Mouse (Mus musculus): ENCODE results near the gene Syt12.

Gene Syt12

DNA sequence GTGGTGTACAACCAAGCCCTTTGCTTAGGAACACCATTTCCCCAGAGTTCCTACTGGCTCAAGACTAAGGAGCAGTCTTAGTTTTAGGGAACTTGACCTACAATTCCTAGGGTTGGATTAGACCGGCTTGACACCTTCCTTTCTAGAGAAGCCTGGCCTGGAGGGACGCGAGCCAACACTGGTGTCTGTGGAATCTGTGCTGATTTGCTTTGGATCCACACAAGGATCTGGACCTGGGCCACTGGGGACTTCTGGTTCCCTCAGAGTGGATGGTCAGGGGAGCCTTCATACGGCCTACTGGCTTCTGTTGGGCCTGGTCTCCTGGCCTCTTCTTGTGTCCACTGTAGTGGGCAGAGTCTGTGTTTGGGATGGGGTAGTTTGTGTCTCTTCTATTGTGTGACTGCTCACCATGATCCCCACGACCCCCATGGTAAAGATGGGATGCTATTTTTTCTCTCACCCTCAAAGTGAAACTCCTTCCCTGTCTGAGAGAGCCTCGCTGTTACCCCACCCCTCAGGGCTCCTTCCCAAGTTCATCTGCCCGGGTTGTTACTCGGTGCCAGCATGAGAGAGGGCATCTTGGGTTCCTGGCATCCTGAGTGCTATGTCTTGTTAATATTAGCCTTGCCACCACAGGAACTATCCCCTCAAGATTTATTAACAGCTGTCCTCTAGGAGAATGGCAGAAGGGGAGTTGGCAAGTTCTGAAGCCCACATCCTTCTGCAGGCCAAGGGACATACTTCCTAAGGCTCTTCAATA, 30.4 kb downstream of the Syt12 start:
- DNase-seq: no peak

DNA sequence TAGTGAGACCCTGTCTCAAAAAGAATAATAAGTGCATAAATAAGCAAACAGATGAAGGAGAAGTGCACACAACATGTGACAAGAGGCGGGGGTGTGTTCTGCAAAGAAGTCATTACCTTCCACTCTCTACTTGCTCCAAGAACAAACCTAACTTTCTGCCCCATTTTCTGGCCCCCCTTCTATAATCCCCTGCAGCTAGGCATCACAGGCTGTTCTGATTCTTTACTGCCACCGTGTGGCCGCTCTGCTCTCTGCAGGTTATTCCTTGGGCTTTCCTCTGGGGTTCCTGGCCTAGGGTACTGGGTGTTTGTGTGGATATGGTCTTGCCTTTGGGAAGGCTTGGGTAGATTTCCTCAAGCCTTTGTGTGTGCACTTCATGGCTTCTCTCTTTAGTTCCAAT, 34.8 kb downstream of the Syt12 start:
- peak; percentile 78 for DNase-seq

DNA sequence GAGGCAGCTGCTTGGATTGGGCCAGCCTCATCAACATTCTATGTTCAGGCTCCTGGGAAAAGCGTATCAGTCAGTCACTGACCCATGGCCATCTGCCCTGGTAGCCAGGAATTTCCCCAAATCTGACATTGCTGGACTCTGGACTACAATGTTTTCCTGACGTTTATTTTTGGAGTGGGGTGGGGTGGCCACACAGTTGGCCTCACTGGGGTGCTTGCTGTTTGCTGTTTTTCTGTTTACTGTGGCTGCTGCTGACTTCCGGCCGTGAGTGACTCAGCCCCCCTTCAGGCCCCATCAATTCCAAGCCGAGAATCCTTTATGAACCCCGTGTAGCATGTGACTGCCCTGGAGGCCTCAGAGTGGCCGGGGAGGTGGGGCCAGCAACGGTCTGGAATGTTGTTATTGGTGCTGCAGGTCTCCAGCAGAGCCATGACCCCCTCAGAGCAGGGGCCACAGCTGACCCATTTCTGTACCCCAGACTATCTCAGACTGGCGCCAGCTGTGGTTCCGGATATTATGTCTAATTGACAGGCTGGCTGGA, 35.6 kb downstream of the Syt12 start:
- peak; percentile 52 for DNase-seq

DNA sequence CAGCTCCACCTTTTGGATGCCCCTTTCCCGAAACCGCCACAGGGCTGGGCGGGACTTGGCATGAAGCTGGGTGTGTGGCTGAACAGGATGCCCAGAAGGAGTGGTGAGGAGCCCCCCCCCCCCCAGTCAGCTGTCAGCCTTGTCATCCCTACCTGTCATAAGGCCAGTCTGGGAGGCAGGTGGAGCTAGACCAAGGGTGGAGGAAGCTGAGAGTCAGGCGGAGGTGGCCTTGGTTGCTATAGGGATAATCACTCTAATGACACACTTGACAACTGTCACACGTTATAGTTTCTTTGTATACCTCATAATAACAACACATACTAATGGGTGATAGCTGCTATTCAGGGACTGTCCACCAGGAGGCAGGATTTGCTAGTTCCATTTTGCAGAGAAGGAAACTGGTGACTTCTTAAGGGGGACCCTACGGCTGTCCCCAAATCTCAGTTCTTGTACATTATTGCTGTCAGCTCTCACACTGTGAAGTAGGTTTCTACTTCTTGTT, 36.1 kb downstream of the Syt12 start:
- DNase-seq: peak; percentile 61

DNA sequence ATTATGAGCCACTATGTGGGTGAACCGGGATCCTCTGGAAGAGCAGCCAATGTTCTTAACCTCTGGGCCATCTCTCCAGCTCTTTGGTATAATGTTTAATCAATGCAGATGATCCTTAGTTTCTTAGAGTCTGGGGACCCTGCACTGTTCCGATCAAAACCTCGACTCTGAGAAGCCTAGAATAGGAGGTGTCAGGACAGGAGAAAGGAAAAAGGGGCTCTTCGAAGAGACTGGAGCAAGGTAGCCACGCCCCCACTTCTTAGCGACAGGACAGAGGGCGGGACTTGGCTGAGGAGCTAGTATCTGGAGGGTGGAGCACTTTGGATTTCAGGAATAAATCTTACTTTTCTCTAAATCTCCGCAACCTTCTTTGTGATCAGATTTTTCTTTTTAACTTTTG, 37.0 kb downstream of the Syt12 start:
- DNase-seq: peak; percentile 63

DNA sequence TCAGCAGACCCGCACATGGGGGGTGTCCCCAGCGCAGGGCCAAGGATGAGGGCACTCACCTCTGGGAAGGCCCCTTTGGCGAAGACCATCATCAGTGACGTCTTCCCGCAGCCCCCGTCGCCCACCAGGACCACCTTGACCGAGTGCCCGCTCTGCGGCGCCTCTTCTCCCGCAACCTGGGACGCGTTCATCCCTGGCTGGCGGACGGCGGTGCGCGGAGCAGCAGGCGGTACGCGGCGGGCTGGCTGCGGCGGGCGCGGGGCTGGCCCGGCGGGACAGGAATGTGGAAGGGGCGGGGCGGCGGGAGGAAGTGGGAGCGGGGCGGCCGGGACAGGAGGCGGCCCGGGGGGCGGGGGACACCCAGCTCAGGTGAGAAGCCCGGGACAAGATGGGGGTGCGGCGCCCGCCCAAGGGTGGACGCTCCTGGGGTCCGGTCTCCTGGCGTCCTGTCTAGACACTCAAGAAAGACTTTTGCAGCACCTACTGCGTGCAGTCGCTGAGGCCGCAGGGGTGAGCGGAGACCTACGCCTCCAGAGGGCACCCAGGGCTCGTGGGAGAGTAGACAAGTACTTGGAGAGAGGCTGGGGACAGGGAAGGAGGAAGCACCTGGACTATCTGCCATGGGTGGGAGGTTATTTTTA, 38.0 kb downstream of the Syt12 start, which contains the start of gene Rhod:
TSS of gene Rhod (minus strand) at position 272 of the 641 bp plus-strand sequence.
- DNase-seq: peak; percentile 77

DNA sequence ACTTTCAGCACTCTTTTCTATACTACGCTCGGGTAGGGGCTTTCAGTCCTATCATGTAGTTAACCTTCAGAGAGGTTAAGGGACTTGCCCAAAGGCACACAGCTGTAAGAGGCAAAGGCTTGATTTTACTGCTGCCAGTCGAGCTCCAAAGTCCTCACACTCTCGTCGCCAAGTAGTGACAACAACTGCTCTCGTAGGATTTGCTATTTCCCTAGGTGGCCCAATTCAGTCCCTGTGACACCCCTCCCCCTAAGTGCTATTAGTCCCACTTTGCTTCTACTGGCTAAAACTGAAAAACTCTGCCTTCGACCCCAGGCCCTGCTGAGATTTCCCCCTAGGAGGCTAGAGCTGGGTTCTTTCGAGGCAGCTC, 38.5 kb downstream of the Syt12 start:
- DNase-seq: no peak

DNA sequence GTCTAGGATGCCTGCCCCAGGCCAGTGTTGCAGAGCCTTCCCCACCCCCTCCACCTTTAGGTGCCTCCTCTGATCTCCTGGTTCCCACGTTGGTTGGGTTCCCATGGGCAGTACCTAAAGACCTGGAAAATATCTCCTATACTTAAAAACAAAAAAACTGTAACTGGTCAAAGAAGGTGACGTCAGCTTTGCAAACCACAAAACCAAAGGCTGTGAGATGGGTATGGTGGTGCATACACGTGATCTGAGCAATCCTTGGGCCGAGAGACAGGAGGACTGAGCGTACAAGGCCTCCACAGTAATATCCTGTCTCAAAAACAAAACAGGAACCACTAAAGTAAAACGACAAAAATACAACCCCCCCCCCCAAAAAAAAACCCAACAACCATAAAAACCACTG, 39.4 kb downstream of the Syt12 start:
- no peak for DNase-seq

DNA sequence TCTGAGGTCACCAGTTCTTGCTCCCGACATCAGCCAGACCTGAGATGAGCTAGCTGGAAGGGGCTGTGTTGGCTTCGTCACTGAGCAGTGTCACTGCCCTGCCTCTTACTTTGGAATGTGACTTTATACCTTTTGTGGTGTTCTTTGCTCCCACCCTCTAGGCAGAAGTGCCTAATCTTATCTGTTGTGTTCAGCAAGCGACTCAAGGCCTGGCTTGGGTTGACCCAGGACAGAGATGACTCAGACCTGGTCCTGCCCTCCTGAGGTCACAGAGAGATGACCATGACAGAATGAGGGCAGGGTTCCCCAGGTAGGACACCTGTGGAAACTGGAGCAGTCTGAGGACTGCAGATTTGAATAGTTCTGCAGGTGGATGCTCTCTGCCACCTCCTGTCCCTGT, 41.0 kb downstream of the Syt12 start:
- DNase-seq: no peak

DNA sequence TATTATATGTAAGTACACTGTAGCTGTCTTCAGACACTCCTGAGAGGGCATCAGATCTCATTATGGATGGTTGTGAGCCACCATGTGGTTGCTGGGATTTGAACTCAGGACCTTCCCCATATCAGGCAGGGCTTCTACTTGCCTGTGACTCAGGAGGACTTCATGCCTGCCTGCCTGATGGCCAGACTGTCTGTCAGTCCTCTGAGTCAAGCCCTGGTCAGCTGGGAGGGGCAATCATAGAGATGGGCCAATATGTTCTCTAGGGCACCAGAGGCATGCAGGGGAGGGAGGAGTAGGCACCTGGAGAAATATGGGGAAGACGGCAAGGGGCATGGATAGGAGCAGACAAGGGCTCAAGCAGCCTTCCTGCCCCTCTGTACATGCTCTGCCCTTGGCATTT, 42.2 kb downstream of the Syt12 start:
- no peak for DNase-seq

DNA sequence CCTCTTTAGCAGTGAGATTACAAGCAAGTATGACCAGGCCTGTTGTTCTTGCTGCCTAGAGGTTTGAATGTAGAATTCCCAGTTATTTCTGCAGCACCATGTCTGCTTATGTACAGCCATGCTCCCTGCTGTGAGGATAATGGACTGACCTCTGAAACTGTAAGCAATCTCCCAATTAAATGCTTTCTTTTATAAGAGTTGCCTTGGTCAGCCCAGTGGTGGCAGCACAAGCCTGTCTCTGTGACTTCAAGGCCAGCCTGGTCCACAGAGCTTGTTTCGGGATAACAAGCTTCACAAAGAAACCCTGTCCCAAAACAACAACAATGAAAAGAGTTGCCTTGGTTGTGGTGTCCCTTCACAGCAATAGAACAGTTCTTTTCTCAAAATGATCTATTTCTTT, 43.5 kb downstream of the Syt12 start:
- no peak for DNase-seq

DNA sequence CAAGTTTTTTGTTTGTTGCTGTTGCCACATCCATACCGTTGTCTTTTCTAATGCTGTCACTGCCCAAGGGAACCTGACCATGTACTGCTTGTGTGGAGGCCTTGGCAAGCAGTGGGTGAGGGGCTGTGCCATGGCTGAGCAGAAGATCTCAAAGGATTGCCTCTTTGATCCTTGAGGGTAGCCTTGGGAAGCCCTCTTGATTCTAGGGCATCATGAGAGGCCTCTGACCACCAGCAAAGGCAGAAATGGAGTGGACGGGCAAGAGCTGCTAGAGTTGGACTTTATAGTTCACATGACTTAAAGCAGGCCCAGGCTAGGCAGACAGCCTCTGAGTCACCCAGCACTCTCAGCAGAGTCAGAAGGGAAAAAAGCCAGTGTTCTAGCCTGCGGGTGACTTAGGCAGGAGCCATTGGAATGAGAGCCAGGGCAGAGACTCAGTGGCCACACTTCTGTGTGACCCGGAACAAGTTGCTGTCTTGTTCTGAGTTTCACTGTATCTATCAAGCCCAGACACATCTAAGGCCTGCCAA, 47.1 kb downstream of the Syt12 start:
- no peak for DNase-seq

DNA sequence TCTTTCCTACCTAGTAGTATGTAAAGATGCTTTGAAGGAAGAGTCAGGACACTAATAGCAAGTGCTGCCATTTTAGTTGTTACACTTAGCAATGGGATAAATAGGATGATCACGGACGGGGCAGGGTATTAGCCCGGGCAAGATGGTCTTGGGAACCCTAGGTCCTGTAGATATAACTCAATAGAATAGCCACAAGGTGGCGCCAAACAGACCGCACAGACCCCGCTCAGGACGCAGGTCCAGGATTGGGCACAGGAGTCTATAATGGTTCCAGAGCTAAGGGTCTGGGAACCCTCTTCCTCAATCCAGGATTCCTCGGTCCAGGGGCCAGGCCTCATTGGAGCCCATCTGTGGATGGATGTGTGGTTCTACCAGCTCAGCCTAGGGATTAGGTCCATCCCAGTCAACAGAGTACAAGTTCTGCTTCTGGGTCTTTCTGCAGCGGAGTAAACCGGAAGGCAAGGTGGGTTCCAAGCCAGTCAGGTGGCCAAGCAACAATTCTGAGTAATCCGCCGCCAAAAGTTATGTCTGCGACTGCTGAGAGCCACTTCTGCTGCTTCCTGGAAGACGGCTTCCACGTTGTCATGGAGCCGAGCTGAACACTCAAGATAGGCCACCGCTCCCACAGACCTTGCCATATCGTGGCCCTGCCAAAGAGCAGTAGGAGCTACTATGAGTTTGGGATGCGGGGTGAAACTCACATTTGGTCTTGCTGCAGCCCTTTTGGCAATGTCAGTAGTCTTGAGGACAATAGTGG, 51.5 kb downstream of the Syt12 start:
- DNase-seq: peak; percentile 69

DNA sequence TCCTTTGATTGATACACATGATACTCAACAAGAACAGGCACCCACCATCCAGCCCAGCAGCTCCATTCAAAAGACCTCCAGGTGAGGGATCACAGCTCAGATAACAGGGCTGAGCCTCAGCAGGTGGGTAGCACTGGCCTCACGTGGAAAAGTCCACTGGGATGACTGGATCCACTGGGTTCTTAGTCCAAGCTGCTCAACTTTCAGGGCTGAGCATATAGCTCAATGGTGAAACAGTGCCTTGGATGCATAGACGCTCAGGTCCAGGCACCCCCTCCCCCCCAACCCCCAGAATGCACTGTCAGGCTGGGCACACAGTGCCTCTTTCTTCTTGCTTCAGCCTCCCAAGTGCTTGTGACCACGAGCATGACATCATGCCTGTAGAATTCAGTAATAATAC, 54.2 kb downstream of the Syt12 start:
- no peak for DNase-seq

DNA sequence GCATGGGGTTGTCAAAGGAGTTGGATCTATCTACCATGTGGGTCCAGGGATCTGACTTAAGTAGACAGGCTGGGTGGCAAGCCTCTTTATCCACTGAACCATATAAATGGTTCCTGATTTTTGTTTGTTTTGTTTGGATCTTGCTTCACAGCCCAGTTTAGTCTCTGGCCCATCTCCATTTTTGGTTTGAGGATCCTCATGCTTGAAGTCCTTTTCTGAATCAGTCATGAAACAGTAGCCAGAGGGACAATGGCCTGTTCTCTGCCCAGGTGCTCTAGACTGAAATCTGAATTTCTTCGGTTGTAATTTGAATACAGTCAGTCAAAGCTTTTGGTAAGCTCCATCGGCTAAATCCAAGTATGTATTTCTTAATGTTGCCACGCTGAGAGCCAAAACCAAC, 54.7 kb downstream of the Syt12 start:
- no peak for DNase-seq

DNA sequence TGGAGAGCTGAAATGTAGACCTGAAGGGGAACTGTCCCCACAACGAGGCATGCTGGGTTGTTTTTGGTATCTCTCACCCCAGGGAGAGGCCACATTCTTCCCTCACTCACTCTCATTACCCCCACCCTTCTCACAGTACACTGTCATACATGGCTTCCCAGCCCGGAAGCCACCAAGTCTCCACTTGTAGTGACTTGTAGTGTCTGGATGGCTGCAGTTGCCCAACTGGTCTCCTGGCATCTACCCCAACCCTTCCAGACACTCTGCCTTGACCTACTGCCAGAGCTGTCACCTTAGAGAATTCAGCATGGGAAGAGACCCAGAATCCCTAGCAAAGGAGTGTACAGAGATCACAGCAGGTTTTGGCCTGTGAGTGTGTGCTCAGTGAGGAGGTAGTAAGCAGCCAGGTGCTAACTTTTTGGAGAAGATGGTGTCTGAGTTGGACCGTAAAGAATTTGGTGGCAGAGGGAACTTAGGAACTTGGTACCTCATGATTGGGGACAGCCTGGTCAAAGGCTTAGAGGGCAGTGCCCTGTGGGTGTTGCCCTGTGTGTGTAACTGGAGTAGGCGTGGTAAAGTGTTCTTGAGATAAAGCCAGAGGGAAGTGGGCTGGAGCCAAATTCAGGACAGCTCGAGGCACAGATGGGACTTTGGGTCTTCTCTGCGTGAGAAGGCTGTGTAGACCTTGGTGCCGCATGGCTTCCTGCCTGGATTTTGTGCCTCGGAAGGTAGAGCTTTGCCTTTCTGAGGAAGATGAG, 56.9 kb downstream of the Syt12 start:
- DNase-seq: no peak

DNA sequence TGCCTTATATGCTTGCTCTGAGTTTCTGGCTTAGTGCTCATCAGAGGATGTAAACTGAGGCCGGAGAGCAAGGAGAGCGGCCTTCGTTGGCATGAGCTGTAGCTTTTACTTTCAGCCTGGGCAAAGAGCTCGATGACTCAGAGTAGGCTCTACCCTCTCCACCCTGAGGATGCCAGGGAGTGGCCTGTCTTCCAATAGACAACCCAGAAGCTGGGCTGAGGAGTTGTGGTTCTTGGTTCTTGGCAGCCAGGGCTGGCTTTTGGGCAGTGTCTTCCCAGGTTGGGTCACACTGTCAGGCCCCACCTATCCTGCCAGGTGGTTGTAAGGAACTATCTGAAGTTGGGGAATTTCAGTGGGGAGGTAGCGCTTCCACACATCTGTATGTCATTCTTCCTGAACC, 57.5 kb downstream of the Syt12 start:
- DNase-seq: no peak

DNA sequence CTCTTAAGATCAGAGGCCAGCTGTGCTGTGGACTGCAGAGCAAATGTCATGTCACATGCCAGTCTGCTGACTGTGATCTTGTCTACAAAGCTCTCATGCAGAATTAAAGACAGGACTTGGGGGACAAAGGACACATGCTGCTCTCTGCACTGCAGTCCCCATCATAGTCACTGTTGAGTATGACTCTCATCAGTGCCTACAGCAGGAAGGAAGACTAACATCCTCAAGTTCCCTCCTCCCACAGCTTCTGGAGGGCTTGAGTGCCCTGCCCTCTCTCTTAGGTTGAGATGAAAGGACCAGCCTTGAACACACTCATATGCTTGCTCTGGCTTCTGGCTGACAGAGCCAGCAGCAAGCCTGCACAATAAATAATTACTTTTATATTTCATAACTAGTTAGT, 59.5 kb downstream of the Syt12 start:
- no peak for DNase-seq

DNA sequence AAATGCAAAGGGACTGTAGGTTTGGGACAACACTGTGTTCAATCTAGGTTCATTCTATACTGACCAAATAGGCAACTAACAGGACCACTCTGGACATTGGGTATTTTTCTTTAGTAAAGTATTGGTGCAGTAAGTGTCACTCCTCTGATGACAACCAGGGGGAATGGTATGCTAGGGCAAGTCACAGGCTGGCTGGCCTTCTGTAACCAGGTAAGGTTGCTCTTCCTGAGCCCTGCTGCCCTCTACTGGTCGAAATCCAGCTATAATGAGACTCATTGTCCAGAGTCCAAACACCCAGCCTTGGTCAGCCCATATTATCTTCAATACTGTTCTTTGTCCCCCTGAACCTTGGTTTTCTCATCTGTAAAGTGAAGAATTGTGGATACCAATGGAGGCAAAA, 60.1 kb downstream of the Syt12 start:
- DNase-seq: peak; percentile 83

DNA sequence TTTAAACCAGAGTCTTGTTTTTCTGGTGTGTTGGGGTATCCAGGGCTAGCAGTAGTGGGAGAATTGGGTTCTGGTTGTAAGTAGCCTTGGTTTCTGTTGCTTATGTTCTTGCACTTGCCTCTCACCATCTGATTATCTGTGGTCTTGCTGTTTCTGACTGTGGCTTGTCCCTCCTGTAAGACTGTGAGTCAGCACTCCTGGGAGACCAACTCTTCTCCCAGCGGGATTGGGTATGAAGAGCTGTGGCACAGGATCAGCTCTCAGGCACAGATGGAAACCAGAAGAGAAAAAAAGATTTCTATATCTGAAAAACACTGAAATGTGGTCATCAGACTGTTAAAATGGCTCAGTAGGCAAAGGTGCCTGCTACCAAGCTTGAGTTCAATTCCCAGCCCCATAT, 62.6 kb downstream of the Syt12 start:
- DNase-seq: no peak

DNA sequence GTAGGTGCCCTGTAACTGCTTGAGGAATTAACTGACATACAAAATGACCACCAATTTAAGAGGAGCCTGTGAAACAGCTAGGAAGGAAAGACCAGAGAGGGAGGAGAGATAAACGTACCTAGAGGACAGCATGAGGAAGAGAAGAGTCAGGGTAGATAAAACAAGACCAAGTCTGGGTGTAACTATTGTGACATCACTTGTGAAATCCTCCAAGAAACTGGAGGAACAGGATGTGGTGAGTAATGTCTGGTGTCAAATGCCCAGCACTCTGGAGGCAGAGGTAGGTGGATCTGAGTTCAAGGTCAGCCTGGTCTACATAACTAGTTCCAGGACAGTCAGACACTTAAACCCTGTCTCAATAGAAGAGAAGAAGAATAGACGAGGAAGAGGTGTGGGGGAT, 68.2 kb downstream of the Syt12 start:
- no peak for DNase-seq

DNA sequence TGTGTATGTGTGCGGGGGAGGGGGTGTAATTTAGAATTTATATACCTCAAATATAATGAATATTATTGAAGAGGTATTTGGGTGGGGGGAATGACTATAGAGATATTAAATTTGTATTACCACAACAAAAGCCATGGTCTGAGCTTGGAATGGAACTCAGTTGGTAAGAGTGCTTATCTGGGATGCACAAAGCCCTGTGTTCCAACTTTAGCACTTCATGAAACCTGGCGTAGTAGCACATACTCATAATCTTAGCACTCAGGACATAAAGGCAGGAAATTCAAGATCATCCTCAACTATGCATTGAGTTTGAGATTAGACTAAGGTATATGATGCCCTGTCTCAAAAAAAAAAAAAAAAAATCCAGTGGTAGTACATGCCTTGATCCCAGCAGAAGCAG, 72.4 kb downstream of the Syt12 start:
- no peak for DNase-seq

DNA sequence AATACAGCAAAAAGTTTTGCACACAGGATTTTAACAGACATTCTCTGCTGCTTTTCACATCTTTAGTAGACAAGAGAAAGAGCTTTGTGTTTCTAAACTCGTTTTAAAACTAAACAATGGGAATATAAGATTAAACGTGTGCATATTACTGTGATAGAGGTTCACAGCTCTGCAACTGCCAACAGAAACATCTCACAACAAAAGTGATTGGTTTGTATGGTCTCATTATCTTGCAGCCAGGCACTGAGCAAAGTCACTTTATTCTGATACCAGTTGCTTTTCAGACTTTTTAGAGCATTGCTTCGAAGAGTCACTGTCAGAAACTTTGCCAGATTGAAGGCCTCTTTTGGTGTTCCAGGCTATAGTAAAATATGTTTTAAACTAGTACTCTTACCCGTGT, 78.3 kb downstream of the Syt12 start:
- no peak for DNase-seq
